Mouse (Mus musculus): ENCODE data around the gene Mpzl1.

Gene Mpzl1

DNA sequence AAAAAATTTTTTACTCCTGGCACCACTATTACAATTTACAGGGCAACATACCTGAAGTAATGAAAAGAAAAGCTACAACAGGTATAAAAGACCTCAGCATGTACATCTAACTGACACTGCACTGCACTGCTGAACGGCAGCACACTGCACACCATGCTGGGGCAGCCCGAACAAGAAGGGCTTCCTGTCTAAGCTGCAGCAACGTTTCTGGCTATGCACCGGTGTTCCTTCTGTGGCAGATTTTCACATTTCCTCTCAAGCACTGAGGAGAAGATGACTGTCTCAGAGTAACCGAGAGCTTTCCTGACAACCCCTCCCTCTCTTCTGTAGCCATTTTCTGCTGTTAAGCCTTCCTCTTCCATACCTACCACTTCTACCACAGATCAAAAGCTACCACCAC lies 21.6 kb downstream of the Mpzl1 start:
- DNase-seq, result no peak

DNA sequence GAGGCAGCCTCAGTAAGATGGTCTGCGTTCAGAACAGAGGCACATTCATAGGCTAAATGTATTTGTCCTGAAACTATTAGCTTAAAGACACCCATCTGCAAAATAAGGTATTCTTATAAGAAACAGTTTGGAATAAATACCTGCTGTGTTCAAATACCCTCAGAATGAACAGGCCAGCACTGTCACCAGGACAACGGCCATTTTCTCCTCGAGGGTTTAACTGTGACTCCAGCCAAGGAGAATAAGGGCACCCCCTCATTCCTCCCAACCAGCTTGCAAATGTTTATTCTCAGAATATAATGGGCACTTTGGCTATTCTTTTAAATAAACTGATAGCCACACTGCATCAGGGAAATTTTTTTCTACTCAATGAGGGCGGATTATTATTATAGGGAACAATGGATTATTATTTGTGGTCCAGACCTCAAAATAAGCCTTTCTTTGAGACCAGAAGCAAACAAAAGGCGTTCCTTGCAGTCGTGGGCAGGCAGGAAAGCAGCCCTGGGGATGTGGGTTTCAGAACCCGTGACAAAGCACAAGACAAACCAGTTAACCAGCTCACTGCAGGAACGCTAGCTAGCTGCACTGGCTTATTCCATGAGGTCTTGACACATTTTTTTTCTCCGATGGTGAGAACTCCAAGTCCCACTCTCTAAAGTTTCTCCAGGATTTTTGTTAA lies 23.9 kb downstream of the Mpzl1 start:
- no peak for DNase-seq

DNA sequence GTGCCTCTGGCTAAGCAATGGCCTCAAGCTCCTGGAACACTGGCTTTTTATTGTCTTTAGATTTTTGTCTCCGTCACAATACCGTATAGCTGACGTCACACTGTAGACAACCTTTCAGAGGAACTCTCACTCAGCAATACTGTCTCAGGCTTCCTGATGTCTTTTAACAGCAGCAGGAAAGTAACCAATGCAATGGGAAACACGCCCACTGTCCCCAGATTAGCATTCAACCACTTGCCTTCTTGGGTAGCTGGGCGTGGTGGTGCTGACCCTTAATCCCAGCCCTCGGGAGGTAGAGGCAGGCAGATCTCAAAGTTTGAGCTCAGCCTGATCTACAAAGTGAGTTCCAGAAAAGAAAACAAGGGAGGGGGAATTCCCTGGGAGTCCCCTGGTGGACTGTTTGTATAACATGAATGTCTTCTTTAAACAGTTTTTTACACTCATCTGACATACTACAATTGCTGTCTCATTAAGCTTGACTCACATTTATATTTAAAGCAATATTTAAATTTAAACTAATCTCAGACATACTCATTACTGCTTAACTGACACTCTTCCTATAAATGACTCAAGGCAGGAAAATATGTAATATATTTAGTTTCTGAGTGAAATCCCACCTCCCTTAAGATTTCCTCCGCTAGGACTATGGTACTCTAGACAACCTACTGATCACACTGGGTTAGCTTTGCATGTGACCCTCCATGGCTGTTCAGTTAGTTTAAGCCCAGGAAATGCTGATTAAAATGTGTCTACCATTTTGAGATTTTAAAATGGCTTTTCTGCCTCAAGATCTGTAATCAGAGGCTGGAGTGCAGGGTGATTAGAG lies 24.6 kb downstream of the Mpzl1 start:
- no peak for DNase-seq

- no peak for DNase-seq
These were observed 25.4 kb downstream of the Mpzl1 start for GRCm38 (mm10) chr1:165608904-165609303.

DNA sequence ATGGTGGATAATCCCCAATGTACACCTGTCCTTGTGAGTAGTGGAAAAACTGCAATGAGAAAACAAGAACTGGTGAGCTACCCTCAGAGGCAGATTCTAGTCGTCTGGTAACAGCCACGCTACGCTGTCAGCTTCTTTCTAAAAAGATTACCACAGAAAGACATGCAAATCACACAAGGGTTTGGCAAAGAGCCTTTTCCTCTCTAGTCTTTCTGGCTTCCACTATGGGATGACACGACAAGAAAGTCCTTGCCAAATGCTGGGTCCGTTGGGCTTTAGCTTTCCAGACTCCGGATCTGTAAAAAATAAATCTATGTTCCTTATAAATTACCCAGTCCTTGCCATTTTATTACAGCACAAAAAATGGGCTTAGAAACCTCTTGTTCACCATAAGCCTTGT lies 28.6 kb downstream of the Mpzl1 start:
- DNase-seq, result no peak

DNA sequence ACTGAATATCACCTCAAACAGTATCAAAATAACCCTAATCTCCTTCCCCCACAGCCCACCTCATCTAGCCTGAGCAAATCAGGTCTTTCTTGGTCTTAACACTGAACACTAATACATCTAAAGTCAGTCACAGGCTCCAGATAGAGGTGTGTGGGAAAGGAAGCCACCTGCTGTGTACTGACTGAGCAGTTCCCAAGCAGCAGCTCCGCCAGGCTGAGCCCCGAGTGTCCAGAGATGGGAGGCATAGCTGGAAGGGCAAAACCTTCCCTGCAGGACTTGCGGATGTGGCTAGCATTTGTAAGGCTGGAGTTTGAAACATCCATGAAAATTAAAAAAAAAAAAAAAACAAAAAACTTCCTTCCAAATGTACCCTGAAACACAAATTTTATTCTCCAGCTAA lies 29.2 kb downstream of the Mpzl1 start:
- no peak for DNase-seq

DNA sequence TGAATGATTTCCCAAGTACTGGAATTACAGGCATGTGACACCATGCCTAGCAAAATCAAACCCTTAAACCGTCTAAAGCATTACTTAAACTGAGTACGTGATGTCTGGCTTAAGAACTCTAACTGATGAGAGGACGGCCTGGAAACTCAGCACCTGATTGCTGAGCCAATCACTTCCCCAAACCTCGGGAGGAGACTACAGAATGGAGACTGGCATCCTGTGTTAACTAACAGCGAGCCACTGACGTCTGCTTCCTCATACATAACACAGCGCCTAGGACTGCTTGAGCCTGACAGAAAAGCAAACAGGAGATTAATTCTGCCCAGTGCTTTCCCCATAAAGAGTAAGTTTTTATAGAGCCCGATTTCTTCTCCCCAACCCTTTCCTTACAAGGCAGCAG lies 30.1 kb downstream of the Mpzl1 start:
- no peak for DNase-seq

DNA sequence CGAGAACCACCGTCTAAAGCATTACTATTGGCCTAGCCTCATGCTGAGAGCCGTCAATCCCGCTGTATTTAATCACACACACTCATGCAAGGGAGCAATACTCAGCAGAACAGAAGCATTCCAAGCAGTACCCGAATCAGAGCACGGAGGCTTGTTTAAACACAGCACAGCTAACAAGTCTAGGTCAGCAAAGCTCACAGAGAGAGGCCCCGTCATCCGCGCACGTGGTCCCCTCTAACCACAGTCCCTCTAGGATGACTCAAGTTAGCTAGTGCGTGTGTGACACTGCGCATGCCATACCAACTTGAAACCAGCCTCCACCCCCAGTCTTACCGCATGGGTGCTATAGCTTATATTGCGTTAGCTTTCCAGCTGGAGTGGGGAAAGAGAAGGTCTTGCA lies 31.1 kb downstream of the Mpzl1 start:
- no peak for DNase-seq

GRCm38 (mm10) chr1:165601775-165602280 lies 32.5 kb downstream of the Mpzl1 start:
- no peak for DNase-seq

DNA sequence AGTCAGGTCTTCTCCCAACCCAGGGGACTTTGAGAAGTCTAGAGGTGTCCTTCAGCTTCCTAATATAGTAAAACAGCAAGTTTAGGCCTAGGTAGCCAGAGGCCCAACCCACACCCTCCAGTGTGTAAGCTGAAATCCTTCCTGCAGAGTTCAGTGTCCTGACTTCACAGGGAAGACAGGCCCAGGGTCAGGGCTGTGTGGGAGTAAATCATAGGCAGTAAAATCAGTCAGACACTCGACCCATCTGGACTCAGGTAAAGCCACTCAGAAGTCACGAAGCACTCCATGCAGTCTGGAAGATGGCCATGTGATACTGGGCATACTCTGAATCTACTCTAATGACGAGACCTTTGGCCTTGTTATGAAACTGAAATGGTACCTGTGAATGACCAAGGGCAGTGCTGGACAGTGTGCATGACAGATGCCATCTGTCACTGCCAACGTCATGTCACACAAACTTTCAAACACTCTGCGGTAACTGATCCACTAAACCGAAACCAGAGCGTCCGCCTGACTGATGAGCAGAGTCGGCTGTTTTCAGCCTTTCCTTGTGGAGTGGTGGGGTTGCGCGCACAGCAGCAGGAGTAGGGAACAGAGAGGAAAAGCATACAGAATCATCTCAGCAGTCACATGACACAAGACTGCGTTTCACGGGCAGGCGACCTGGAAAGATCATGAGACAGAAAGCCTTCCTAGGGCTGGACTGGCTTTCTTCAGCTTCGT lies 39.5 kb downstream of the Mpzl1 start:
- DNase-seq, result no peak

GRCm38 (mm10) chr1:165592295-165593082 lies 41.8 kb downstream of the Mpzl1 start:
- DNase-seq, result no peak

GRCm38 (mm10) chr1:165590760-165591159 lies 43.6 kb downstream of the Mpzl1 start:
- DNase-seq, result no peak

- peak; percentile 55 to 62 for DNase-seq
These were observed 44.9 kb downstream of the Mpzl1 start for GRCm38 (mm10) chr1:165589280-165590048.

GRCm38 (mm10) chr1:165587845-165588244 lies 46.5 kb downstream of the Mpzl1 start:
- no peak for DNase-seq

- DNase-seq, result no peak
These were observed 48.0 kb downstream of the Mpzl1 start for GRCm38 (mm10) chr1:165586366-165586765.

- no peak for DNase-seq
These were observed 48.8 kb downstream of the Mpzl1 start for GRCm38 (mm10) chr1:165585389-165586104.

GRCm38 (mm10) chr1:165583529-165584184 lies 50.7 kb downstream of the Mpzl1 start:
- peak; percentile 86 to 87 for DNase-seq

- DNase-seq, result no peak
These were observed 53.1 kb downstream of the Mpzl1 start for GRCm38 (mm10) chr1:165581255-165581654.

DNA sequence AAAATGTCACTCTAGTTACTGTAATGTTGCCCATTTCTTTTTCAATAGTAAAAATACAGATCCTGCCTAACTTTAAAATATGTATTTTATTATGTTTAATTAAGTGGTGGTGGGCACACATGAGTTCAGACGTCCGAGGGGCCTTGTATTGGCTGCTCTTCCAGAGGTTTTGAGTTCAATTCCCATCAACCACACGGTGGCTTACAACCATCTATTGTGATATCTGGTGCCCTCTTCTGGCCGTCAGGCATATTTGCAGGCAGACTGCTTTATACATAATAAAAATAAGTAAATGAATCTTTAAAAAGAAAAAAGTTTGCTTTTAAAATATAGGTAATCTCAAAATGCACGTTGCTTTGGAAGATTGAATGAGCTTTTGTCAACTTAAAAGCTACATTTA lies 55.0 kb downstream of the Mpzl1 start:
- DNase-seq, result peak; percentile 54 to 63

DNA sequence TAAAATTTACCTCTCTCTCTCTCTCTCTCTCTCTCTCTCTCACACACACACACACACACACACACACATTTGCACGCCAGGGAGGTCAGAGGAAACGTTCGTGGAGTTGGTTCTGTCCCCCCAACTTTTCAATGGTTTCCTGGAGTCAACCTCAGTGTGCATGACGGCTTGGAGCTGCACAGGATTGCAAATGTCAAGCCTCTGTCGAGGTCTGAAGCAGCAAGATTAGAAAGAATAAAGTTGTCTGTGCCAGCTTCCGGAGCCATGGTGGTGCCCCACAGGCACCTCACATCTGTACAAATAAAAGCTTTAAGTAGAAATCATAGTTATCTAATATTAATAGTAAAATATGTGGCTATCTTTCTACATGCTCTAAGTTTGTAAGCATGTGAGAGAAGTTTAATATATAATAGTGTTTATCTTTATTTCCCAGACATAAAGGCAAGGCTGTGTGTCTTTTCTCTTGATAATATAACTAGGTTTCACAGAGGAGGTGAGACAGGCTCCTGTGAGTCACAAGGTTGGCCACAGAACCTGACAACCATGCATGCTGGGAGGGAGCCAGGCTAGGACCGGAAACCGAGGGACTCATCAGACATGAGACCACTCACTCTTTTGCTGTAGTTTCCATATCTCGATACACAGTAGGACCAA lies 57.8 kb downstream of the Mpzl1 start:
- no peak for DNase-seq

Measured in B cell, adult 2 months (primary cell).